Mouse (Mus musculus) bone marrow, adult 2 months (tissue): Measurements from ENCODE around the gene Pard3.

Experiments
- CTCF ChIP-seq: fragments of 200-500 bp; IDR thresholded peaks from 2 replicates; pipeline ENCODE4 v1.5.1; 2011; ENCODE audit warnings: low read length, control low read depth; ENCODE audit not compliant: control insufficient read depth, insufficient read depth
- POLR2A ChIP-seq: fragments of 200-500 bp; IDR thresholded peaks from 2 replicates; pipeline ENCODE4 v1.6.1; 2011; ENCODE audit warnings: low read depth, mild to moderate bottlenecking, control low read depth, low read length, borderline replicate concordance; ENCODE audit not compliant: control insufficient read depth

- TF ChIP-seq POLR2A (no peak), CTCF (no peak)
Observed at GRCm38 (mm10) chr8:127325749-127326148, 262.1 kb downstream of the Pard3 start.
